Mouse (Mus musculus) heart, embryonic 11.5 days (tissue): Measurements from ENCODE around the gene Adprh. TPM values are rescaled to one million over a fixed set of nuclear protein-coding genes. Genes with fewer than 3 reads are reported as not detected.

ENCODE experiments used
- ATAC-seq: fragments of 200-750 bp; cut with Nextera tagmentation; replicated peaks from 2 replicates; pipeline ENCODE4 v1.8.0; 2017; ENCODE audit warnings: moderate library complexity; ENCODE audit not compliant: insufficient number of reproducible peaks, low FRiP score, low TSS enrichment
- H3K27ac ChIP-seq: fragments of 300-500 bp; sonication (generic); 2 replicates; pipeline ENCODE4 v1.5.1; 2014; ENCODE audit warnings: mild to moderate bottlenecking, low read depth, low read length
- H3K27me3 ChIP-seq: fragments of 300-500 bp; sonication (generic); 2 replicates; pipeline ENCODE4 v1.6.1; 2014; ENCODE audit warnings: mild to moderate bottlenecking, low read length, mixed read lengths; ENCODE audit not compliant: control insufficient read depth, insufficient read depth
- H3K36me3 ChIP-seq: fragments of 300-500 bp; sonication (generic); 2 replicates; pipeline ENCODE4 v1.6.1; 2014; ENCODE audit warnings: mild to moderate bottlenecking, low read length, moderate library complexity, mixed read lengths; ENCODE audit not compliant: control insufficient read depth, insufficient read depth
- H3K4me1 ChIP-seq: fragments of 300-500 bp; sonication (generic); 2 replicates; pipeline ENCODE4 v1.6.1; 2014; ENCODE audit warnings: low read length; ENCODE audit not compliant: control insufficient read depth, insufficient read depth
- H3K4me2 ChIP-seq: fragments of 300-500 bp; sonication (generic); 2 replicates; pipeline ENCODE4 v1.6.1; 2014; ENCODE audit warnings: mild to moderate bottlenecking, moderate library complexity
- H3K4me3 ChIP-seq: fragments of 300-500 bp; sonication (generic); 2 replicates; pipeline ENCODE4 v1.5.1; 2014; ENCODE audit warnings: low read depth, low read length
- H3K9ac ChIP-seq: fragments of 300-500 bp; sonication (generic); 2 replicates; pipeline ENCODE4 v1.6.1; 2014; ENCODE audit warnings: mild to moderate bottlenecking, low read depth, low read length, moderate library complexity
- H3K9me3 ChIP-seq: fragments of 300-500 bp; sonication (generic); replicated peaks from 2 replicates; pipeline ENCODE4 v1.6.1; 2016; ENCODE audit warnings: low read length; ENCODE audit not compliant: control insufficient read depth
- WGBS: fragments of 180-500 bp; shearing (Covaris S2); extraction: QIAGEN DNeasy Blood & Tissue Kit; methylation state at CpG from one replicate; pipeline ENCODE4 v1.1.7; 2014; ENCODE audit not compliant: insufficient replicate concordance; 5-methylcytosine and 5-hydroxymethylcytosine counted together
- polyA plus RNA-seq: library from polyadenylated mRNA; unstranded; fragments of >200 nt; fragmentation: Nextera tagmentation; extraction: Ambion mirVana; gene quantifications from 2 replicates; pipeline ENCODE4 v1.2.1, GENCODE M21; 2014

Gene Adprh
- 99.7 and 101 TPM in 2 replicates for polyA plus RNA-seq

DNA sequence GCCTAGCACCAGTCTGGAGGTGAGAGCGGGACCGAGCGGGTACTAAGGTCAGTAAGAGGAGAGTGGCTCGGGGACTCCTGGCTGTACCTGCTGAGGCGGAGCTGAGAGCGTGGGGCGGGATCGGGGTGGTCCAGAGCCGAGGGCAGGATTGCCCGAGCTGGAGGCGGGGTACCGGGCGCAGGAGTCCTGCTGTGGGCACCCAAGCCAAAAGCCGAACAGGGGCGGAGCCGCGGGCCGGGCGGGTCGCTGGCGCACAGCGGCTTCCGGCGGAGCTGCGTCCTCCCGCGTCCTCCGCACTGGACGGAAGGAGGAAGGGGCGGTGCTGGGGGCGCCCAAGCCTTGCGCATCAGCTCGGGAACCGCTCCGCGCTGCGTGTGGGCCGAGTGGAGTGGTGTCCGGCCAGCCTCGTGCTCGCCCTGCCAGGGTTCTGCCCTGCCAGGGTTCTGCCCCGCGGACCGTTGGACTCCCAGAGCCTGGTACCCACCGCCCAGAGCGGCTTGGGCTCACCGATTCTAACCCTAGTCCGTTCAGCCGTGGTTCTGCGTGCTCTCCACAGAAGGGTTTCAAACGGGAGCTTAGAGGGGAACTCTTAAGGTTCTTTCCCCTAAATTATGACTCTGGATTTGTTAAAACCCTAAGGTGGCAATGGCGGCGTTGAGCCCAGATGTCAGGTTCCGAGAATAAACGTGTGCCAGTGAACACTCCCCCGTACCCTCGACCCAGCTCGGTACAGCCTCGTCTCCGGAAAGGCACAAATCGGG lies at the start of gene Adprh:
Gene Adprh (minus strand): TSS at position 262 of the 761 bp plus-strand sequence.
- Histone ChIP-seq H3K9me3 (no peaks in the 10 kb centered on the region), H3K9ac (peak within 1 kb of the TSS; percentile 96), H3K4me3 (peak within 1 kb of the TSS; percentile 59), H3K4me2 (peak within 1 kb of the TSS; percentile 91), H3K36me3 (peaks cover 5% of the 10 kb centered on the region), H3K4me1 (no peaks in the 10 kb centered on the region), H3K27ac (peak within 1 kb of the TSS; percentile 93), H3K27me3 (no peaks in the 10 kb centered on the region)
- peak; percentile 96 for ATAC-seq
- 3% methylated on average over 57 of the region's 61 CpGs for WGBS

DNA sequence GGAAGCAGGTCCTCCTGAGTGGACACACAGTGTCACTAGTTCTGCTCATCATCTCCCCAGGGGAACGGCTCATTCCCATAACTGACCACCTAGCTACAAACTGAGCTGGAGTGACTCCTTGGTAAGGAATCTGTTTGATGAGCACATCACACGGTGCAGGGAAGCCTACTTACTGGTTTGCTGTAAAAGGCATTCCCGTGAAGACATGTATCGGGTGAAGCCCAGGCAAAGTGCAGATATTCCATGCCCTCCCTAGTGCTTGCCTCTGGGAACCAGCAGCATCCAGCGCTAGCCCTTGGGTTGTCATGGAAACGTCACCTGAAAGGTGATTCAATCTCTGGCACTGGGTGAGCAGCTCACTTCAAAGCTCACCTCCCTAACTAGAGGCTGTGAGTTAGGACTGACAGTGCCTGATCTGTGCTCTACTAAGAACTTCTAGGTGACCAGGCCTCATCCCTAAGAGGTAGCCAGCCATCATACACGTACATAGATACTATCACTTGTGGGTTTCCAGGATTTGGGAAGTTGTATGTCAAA lies 44.2 kb upstream of the Adprh start:
- Histone ChIP-seq H3K27me3 (no peaks in the 10 kb centered on the region), H3K4me2 (no peak overlapping the region), H3K4me1 (no peaks in the 10 kb centered on the region), H3K4me3 (no peak overlapping the region), H3K27ac (no peak overlapping the region), H3K36me3 (peaks cover 9% of the 10 kb centered on the region; the same call in 1 of the 2 replicates), H3K9ac (no peak overlapping the region), H3K9me3 (no peaks in the 10 kb centered on the region)
- ATAC-seq = no peak
- WGBS = 80% methylated on average over 7 of the region's 7 CpGs

DNA sequence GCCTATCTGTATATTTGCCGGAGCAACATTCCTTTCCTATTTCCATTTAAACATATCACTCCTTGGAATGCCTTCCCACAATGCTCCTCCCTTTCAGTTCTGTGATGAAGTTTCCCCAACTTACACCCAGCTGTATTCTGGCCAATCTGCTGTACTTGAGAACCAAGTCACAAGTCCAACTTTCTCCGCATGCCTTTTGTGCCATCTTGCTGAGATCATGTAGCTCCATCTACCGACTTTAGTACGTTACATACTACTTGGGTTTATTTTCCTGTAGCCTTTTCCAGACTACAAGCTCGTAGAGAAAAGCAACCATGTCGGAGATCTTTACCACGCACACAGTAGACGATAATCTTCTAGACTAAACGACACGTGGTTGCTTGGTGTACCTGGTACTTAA lies 41.4 kb upstream of the Adprh start:
- Histone ChIP-seq H3K27ac (no peak overlapping the region), H3K9ac (no peak overlapping the region), H3K4me2 (no peak overlapping the region), H3K36me3 (peaks cover 3% of the 10 kb centered on the region; the same call in 1 of the 2 replicates), H3K4me3 (no peak overlapping the region), H3K9me3 (no peaks in the 10 kb centered on the region), H3K27me3 (no peaks in the 10 kb centered on the region), H3K4me1 (no peaks in the 10 kb centered on the region)
- 79% methylated on average over 10 of the region's 10 CpGs for WGBS
- ATAC-seq = no peak

- H3K4me1 ChIP-seq = no peaks in the 10 kb centered on the region
- no peak overlapping the region for H3K9ac ChIP-seq
- no peak overlapping the region for H3K4me3 ChIP-seq
- H3K4me2 ChIP-seq = no peak overlapping the region
- H3K9me3 ChIP-seq = no peaks in the 10 kb centered on the region
- 74% methylated on average over 3 of the region's 3 CpGs for WGBS
- H3K36me3 ChIP-seq = peaks cover 3% of the 10 kb centered on the region; the same call in 1 of the 2 replicates
- H3K27me3 ChIP-seq = no peaks in the 10 kb centered on the region
- ATAC-seq = no peak
- no peak overlapping the region for H3K27ac ChIP-seq
Observed at GRCm38 (mm10) chr16:38492551-38492950, 40.0 kb upstream of the Adprh start.

DNA sequence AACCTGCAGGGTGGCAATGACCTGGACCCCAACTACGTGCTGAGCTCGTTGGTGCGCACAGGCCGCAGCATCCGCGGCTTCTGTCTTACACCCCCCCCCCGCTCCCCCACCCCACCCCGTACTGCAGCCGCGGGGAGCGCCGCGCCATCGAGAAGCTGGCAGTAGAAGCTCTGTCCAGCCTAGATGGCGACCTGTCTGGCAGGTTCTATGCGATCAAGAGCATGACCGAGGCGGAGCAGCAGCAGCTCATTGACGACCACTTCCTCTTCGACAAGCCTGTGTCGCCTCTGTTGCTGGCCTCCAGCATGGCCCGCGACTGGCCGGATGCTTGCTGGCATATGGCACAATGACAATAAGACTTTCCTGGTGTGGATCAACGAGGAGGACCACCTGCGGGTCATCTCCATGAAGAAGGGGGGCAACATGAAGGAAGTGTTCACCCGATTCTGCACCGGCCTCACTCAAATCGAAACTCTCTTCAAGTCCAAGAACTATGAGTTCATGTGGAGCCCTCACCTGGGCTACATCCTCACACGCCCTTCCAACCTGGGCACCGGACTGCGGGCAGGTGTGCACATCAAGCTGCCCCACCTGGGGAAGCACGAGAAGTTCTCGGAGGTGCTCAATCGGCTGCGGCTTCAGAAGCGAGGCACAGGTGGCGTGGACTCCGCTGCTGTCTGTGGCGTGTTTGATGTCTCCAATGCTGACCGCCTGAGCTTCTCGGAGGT lies 31.2 kb upstream of the Adprh start:
- H3K4me3 ChIP-seq = peak overlapping the region; percentile 43
- H3K9ac ChIP-seq = no peak overlapping the region
- H3K27me3 ChIP-seq = peaks cover 11% of the 10 kb centered on the region
- 17% methylated on average over 41 of the region's 42 CpGs for WGBS
- H3K36me3 ChIP-seq = no peaks in the 10 kb centered on the region
- no peak for ATAC-seq
- H3K9me3 ChIP-seq = no peaks in the 10 kb centered on the region
- H3K4me2 ChIP-seq = peak overlapping the region; percentile 79
- H3K27ac ChIP-seq = no peak overlapping the region
- H3K4me1 ChIP-seq = 0 out of 2 replicates have a peak, but pooled peaks cover 5% of the 10 kb centered on the region

DNA sequence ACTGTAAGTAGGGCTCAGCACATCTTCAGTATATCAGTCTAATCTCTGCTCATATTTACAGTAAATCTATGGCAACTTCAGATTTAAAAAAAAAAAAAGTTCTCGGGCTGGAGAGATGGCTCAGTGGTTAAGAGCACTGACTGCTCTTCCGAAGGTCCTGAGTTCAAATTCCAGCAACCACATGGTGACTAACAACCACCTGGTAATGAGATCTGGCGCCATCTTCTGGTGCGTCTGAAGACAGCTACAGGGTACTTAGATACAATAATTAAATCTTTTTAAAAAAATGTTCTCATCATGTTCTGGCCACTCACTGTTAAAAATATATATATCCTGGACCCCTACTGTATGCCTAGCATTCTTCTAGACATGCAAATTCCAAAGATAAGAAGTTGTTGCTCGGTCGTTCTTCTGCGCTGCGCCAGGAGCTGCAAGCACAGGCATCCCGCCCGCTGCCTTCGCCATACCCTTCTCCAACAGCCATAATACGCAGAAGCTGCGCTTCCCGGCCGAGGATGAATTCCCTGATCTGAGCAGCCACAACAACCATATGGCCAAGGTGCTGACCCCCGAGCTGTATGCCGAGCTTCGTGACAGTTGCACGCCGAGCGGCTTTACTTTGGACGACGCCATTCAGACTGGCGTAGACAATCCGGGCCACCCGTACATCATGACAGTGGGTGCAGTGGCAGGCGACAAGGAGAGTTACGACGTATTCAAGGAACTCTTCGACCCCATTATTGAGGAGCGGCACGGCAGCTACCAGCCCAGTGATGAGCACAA lies 30.5 kb upstream of the Adprh start:
- Histone ChIP-seq H3K27me3 (peaks cover 11% of the 10 kb centered on the region), H3K36me3 (no peaks in the 10 kb centered on the region), H3K9me3 (no peaks in the 10 kb centered on the region), H3K9ac (no peak overlapping the region), H3K4me2 (peak overlapping the region; percentile 79), H3K4me1 (0 out of 2 replicates have a peak, but pooled peaks cover 5% of the 10 kb centered on the region), H3K4me3 (peak overlapping the region; percentile 43), H3K27ac (no peak overlapping the region)
- ATAC-seq = no peak
- WGBS = 13% methylated on average over 32 of the region's 32 CpGs

DNA sequence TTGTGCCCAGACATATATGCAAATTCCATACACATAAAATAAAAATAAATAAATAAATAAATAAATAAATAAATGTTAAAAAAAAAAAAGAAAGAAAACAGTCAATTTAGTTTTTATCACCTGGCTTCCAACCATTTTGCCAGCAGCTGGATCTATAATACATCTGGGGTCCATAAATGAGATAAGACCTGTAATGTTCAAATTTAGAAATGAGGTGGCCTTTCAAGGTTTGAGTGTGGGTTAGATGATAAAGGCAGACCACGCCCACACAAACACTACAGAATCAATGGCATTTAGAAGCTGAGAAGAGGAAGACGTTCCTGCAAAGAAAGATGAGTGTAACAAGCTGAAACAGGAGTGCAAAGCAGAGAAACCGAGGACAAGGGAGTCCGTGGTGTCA lies 28.8 kb upstream of the Adprh start:
- ATAC-seq = no peak
- Histone ChIP-seq H3K27ac (no peak overlapping the region), H3K4me2 (no peak overlapping the region), H3K9me3 (no peaks in the 10 kb centered on the region), H3K27me3 (peaks cover 11% of the 10 kb centered on the region), H3K4me1 (peaks cover 5% of the 10 kb centered on the region; the same call in 1 of the 2 replicates), H3K36me3 (no peaks in the 10 kb centered on the region), H3K9ac (no peak overlapping the region), H3K4me3 (no peak overlapping the region)
- WGBS = 68% methylated on average over 4 of the region's 4 CpGs

DNA sequence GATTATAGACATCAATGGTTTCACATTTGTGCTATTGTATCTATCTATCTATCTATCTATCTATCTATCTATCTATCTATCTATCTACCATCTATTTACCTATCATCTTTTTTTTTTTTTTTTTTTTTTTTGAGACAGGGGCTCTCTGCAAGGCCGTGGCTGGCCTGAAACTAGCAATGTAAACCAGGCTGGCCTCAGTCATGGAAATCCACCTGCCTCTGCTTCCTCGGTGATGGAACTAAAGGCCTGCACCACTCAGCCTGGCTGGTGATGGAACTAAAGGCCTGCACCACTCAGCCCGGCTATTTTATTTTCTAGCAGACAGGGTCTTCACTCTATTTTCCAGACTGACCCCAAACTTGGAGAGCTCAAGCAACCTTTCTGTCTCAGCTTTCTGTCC lies 25.8 kb upstream of the Adprh start:
- 79% methylated on average over 3 of the region's 3 CpGs for WGBS
- H3K4me3 ChIP-seq = no peak overlapping the region
- H3K27me3 ChIP-seq = 0 out of 2 replicates have a peak, but pooled peaks cover 3% of the 10 kb centered on the region
- ATAC-seq = no peak
- H3K9ac ChIP-seq = no peak overlapping the region
- H3K4me1 ChIP-seq = peaks cover 6% of the 10 kb centered on the region; the same call in 1 of the 2 replicates
- H3K36me3 ChIP-seq = no peaks in the 10 kb centered on the region
- H3K9me3 ChIP-seq = no peaks in the 10 kb centered on the region
- H3K4me2 ChIP-seq = no peak overlapping the region
- no peak overlapping the region for H3K27ac ChIP-seq
